Mouse (Mus musculus): ENCODE results near the gene Tmem19. TPM values are rescaled to one million over a fixed set of nuclear protein-coding genes. Genes with fewer than 3 reads are reported as not detected.

The Tmem19 gene
- total RNA-seq, 2 experiments from 2014 or later = 14.9 to 17.7 TPM

DNA sequence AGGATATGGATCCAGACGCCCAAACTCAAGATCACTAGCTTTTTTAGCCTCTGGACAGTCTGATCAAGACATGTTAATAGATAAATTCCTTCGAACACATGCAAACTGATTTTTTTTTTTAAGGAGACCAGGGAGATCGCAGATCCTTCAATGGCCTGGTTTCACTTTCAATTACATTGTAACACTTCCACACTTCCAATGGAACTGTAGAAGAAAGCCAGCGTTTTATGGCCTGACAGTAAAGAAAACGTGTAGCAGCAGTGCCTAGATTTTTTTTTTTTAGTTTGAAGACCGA, 48.1 kb downstream of the Tmem19 start:
- intact Hi-C loops (cut with DNase I) = loop anchor here (2.0 to 5.0 kb wide), 2 partner anchors 62 to 71 kb away; partner anchors contain the start of genes Tbc1d15, Thap2 and Zfc3h1

DNA sequence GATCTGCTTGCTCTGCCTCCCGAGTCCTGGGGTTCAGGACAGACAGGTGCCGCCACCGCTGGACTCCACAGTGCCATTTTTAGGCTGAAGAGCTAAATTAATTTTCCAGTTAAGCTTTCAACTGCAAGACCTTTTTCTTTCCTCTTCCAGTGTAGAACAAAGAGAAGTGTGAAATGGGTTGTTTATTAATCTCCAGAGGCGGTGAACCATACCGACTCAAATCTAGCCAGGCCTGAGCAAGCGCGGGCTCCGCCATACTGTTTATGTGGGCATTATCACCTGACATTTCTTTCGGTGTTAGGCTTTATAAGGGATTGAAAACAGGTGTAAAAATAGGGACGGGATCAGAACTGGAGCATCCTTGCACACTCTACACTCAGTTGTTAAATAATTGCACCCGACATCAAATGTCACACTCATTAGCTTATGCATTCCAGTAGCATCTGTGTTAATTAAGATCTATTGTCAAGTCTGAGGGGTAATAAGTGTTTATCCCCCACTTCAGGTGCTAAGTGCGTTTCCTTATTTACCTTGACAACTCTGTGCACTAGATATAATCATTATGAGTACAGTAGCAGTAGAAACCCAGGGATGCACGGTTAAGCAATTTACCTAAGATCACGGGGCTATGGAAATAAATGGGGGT, 48.5 kb downstream of the Tmem19 start:
- DNase-seq = no peak
- intact Hi-C loops (cut with DNase I) = loop anchor here (2.0 to 5.0 kb wide), 2 partner anchors 61 to 71 kb away; partner anchors contain the start of genes Tbc1d15, Thap2 and Zfc3h1

More for the DNA sequence above, 48.1 kb downstream of the Tmem19 start:
- no peak for DNase-seq

DNA sequence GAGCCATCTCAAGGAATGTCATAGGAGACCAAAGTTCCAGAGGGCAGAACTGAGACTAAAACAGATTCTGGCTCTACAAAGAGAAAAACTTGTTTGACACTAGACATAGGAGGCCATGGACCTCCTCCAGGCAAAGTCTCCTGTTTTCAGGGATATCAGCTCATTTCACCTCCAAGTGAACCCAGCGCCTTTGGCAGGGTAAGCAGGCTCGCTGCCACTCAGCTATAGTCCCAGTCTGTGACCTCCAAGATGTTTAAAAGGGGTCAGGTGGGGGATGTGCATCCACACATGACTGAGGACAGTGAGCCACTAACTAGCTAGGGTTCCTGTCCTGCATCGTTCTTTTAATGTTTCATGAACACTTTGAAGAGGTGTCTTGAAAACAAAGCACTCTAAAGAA, 49.6 kb downstream of the Tmem19 start:
- peak in 1 of 2 experiments; percentile 62 for DNase-seq
- intact Hi-C loops (cut with DNase I) = loop anchor here (5.0 kb wide), 1 partner anchor 60 kb away; the partner anchor contains the start of gene Tbc1d15

DNA sequence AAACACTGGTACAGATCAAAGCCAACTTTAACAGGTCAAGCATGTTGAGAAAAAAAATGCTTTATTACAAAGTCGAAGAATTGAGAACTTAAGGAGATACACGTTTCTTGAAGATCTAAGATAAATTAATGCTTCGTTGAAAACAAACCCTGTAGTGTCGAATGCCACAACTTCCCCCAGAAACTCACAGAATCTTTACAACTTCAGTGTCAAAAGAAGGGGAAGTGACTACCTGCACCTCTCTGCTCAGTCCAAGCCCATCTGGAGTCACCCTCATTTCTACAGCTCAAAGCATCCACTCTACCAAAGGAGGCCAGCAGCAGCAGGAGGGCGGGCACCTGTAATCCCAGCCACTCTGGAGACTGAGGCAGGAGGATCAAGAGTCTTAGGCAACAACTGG, 50.1 kb downstream of the Tmem19 start:
- intact Hi-C loops (cut with DNase I) = loop anchor here (5.0 kb wide), 1 partner anchor 60 kb away; the partner anchor contains the start of gene Tbc1d15
- no peak for DNase-seq

DNA sequence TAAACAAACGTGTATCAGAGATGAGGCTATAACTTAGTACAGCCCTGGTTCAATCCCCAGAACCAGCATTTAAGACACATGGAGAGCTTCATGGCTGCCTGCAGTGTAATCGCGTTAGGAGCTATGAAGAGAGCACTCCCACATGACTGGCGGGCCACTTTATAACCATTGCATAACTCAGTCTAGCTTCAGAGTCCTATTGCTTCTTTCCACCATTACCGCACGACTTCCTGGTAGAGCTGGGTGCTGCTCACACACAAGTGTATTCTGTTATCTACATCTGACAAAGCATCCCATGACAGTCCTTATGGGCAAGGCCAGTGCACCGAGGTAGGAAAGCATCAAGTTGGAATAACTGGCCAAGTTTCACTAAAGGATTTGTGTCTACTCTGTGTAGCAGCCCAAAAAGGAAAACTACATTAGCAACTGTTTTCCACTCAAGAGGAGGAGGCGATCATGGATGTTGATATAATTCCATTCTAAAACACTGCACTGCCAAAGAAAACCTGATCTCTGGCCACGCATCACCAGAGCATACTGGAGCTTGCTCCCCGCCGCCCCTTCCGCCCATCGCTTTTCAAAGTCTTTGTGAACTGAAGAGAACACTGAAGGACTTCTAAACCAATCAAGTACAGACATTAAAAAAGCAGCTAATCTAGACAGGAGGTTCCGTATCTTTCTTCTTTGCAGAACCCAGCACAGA, 50.9 kb downstream of the Tmem19 start:
- intact Hi-C loops (cut with DNase I) = loop anchor here (5.0 kb wide), 1 partner anchor 59 kb away; the partner anchor contains the start of gene Tbc1d15
- no peak for DNase-seq

DNA sequence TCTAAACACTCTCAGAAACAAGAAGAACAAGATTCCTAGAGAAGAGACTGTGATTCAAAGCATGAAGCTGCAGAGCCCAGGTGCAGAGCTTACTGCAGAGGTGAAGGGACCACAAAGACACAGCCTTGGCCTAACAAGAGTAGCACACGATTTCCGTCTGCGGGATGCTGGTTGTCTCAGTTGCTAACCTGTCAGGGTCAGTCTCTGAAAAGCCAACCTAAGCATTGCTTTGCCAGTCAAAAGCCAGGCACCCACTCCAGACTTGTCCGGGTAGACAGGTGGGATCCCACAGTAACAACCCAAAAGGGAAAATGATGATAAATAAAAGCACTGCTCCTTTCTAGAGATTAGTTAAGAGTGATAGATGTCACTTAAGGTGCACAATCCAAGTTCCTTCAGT, 53.1 kb downstream of the Tmem19 start:
- intact Hi-C loops (cut with DNase I) = no loop called here
- no peak for DNase-seq

DNA sequence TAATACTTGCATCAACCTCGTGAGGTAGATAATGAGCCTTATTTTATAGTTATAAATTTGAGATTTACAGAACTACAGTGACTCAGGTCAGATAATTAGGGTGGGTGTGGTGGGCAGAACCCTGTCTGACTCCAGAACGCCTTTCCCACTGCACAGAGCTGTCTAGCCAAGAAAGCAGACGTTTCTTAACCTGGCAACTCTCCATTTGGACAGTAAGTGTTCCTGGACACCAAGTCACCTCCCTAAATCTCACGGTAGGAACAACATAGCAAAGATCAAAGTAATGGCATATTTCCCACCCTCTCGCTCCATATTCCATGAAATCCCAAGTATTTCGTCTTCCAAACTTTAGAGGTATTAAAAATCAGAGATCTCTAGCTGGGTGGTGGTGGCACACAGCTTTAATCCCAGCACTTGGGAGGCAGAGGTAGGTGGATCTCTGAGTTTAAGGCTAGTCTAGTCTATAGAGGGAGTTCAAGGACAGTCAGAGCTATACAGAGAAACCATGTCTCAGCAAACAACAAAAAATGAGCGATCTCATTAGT, 54.9 kb downstream of the Tmem19 start:
- intact Hi-C loops (cut with DNase I) = no loop called here
- DNase-seq = no peak

DNA sequence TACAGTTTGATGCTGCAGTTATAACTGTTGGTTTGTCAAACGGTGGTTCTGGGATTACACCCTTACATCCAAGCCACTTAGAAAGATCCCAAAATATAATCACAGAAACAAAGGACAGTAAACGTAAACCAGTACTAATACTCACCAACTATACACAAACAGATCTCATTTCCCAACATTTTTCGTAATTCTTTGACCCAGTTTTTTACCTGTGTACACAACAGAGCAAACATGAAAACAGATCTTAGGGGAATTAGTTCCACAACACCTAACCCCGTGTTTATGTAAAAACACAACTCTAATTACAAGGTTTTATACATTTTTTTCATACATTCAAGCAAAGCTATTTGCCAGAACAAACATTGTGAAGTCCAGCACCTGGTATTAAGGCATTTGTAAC, 63.6 kb downstream of the Tmem19 start:
- no peak for DNase-seq

DNA sequence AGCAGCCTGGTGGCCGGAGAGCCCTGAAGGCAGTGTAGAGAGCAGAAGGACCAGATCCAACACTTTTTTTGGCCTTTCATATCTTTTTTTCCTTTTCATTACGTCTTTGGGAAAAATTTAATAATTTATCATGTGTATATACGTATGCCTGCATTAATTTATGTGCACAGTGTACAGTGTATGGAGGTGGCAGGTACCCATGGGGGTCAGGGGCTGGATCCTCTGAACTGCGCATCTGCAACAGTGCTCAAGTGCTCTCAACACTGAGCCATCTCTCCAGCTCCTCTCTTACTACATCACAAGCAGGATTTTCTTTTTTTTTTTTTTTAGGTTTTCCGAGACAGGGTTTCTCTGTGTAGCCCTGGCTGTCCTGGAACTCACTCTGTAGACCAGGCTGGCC, 64.7 kb downstream of the Tmem19 start:
- intact Hi-C loops (cut with DNase I) = no loop called here
- no peak for DNase-seq

More for the DNA sequence above, 63.6 kb downstream of the Tmem19 start:
- intact Hi-C loops (cut with DNase I) = no loop called here

DNA sequence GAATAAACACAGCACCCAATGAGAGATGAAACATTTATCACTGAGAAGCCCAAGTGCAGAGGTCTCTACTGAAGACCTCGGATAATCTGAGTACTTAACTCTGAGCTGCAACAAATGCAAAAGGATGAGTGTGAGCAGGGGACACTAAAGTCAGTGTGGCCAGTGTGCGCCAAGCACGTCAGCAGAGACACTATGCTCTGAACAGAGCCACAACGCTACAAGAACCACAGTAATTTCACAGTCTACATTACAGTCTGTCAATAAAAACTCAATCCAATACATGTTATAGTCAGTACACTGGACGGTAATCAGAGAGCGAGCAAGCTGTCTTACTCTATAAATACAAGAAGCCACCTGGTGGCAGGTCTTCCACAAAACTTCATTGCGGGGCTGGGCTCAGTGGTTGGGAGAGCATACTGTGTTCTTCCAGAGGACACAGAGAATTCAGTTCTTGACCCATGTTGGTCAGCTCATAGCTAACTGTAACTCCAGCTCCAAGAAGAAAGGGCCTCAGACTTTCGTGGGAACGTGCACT, 65.8 kb downstream of the Tmem19 start:
- intact Hi-C loops (cut with DNase I) = no loop called here

DNA sequence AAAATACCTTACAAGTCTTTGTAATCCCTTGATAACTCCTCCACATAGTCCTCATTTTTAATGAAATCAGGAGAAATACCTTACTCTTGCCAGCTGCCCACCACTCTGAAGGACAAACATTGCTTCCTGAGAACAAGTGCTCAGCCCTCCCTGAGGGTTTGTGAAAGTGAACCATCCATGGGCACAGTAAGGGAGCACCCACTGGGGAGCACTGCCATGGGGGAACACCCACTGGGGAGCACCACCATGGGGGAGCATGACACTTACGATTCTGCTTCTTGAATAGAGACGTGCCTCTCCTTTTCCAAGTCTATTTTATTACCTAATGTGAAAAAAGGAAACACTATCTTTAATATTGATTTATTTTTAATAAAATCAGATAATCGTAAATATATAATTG, 67.1 kb downstream of the Tmem19 start:
- intact Hi-C loops (cut with DNase I) = no loop called here
- DNase-seq = no peak

More for the DNA sequence above, 65.8 kb downstream of the Tmem19 start:
- no peak for DNase-seq

DNA sequence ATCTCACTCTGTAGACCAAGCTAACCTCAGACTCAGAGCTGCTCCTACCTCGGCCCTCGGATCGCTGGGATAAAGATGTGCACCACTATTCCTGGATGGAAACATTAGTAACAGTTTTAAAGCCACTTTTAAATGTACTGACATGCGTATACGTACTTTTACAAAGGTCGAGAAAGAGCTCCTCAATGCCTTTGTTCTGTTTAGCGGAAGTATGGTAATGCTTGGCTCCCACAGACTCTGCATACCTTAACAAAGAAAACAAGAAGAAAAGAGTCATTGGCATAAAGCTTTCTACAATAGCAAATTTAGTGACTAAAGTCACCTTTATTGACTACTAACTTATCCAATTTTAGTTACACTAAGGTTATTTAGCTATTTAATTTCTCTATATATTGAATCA, 67.6 kb downstream of the Tmem19 start:
- intact Hi-C loops (cut with DNase I) = no loop called here

DNA sequence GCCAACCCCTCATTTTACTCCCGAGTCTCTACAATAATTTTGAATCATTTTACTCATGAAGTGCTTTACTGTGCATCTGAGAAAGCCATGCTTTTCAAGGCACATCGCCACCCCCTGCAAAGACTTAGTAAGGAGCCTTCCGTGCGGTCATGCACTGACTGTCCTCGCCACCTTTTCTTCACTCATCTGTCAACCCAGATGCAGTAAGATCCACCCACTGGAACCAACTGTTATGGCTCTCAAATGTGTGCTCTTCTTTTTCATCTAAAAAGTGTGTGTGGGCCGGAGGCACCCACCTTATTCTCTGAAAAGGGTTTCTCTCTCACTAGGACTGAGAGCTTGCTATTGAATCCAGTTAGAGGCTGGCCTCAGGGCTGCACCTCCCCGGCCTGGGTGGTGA, 68.4 kb downstream of the Tmem19 start:
- intact Hi-C loops (cut with DNase I) = no loop called here
- no peak for DNase-seq

More for the DNA sequence above, 67.6 kb downstream of the Tmem19 start:
- DNase-seq = no peak

DNA sequence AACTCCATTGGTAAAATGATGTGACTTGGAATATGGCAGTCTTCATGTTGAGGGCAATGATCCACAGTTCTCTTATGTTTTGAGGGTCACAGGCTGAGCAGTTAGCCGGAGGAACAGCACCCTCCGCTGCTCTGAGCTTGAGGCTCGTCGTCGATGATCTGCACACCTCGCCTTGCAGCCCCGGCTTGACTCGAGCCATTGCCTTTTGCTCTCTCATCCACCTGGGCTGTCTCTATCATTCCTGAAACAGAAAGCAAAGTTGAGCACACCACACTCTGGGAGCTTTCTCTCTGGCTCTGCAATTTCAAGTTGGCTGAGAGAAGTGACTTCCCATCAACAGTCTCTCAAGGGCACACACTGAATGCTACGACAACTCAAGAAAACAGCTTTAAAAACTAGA, 71.6 kb downstream of the Tmem19 start:
- intact Hi-C loops (cut with DNase I) = no loop called here

More for the DNA sequence above, 71.6 kb downstream of the Tmem19 start:
- DNase-seq = no peak

Other genes starting within 250 kb of the Tmem19 start
- not detected for gene Tph2, start 177.5 kb downstream of the Tmem19 start, total RNA-seq (2021)
- 10 to 100 TPM; 43.2 to 46.0 TPM for gene Tbc1d15, start 111.0 kb downstream of the Tmem19 start, total RNA-seq (2021)
- 10 to 100 TPM; 66.8 to 68.4 TPM for gene Rab21, start 46.9 kb downstream of the Tmem19 start, total RNA-seq (2021)
- gene Thap2, start 21.9 kb upstream of the Tmem19 start, total RNA-seq (2021) = 10 to 100 TPM; 10.3 to 11.1 TPM
- 10 to 100 TPM; 21.8 to 25.4 TPM for gene Zfc3h1, start 22.5 kb upstream of the Tmem19 start, total RNA-seq (2021)
- gene A930009A15Rik, start 207.5 kb upstream of the Tmem19 start, total RNA-seq (2021) = not detected
- gene Lgr5, start 225.3 kb upstream of the Tmem19 start, total RNA-seq (2021) = under 1 TPM; 0.17 to 0.20 TPM

Measured in heart, postnatal 14 days (tissue).